Mouse (Mus musculus) cerebellum, adult 18-20 months (tissue): ENCODE data around the gene Ky.

Experiments used
- DNase-seq, 2 experiments: peaks; one replicate each; pipeline ENCODE4 v3.0.0; 2021

Gene Ky

DNA sequence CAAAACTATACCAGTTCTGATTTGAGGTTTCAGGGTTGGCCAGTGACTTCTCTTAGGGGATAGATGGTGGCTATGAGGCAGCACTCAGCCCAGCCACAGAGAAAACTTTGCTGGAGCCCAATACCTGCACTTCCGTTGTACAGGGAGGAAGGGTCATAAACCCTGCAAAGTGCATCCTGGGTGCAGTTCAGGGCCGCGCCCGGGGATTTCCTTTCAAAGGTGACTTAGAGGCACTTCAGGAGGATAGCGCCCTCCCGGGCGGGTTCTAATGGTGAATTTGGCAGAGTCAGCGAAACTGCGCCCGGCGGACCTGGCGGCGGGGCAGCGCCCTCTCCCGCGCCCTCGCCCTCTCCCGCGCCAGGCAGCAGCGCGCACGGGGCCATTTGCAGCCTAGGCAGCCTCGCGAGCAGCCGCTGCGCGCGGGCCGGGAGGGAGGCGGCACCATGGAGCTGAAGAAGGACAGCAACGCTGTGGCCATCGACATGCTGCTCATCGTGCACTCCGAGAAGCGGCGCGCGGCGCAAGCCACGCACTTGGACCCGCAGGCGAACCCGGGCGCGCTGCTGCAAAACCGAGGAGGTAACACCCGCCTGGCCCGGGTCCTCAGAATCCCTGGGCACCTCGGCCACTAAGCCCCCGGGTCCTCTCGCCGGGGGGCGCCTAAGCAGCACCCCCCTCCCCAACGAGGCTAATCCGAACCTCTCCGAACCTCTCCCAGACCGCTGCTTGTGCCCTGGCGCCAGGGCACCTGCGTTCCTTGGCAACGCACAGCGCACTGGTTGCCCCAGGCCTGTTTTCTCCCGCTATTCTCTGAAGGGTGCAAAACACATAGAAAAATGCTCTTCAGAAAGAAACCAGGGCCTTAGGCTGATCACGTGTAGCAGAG is at the start of gene Ky:
TSS of gene Ky (plus strand) at position 51 of the 886 bp plus-strand sequence.
- peak; percentile 35 to 67 for DNase-seq

DNA sequence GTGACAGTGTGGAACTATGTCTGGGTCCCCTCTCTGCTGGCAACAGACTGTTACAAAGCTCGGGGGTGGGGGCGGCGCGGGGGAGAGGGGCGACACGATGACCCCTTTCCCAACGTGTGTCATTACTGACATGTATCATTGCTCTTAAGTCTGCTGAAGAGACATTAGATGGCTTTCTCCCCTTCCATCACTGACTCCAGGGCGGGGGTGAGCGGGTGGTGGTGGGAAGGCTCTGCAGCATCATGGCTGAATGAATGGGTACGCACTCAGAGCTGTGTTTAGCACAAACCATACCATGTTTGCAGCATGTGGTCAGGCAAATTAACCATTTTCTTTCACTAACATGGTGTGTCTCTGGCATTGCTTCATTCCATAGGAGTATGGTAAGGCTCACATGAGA is 43.3 kb upstream of the Ky start:
- DNase-seq, result no peak

DNA sequence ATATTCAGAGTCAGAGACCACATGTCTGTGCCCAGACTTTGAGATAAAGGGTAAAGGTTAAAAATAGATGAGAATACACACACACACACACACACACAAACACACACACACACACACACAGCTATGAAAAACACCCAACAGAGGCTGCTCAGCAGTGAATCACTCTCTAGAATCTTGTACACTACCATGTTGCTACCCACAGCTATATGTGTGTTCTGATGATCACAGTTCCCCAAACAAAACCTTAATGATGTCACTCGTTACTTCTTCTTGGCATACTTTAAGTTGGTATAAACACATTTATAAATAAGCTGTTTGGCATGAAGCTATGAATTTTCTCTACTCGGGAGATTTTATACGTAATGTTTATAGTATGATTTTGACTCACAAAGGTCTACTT is 40.5 kb upstream of the Ky start:
- no peak for DNase-seq

DNA sequence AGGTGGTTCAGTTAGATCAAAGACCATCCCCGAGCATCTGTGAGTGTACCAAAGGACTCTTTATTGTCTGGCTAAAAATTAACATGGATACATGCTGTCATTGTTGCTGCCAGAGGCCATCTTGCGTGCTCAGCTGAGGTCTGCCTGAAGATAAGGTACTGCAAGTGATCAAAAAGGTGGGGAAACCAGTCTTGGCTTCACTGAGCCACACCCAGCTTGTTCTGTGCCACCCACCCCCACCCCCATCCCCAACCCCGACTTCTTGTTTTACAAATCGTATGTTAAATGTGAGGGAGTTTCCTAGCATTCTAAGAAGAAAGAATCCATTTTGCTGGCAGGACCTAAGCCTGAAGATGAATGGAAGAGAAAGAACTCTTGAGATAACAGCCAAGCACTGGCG is 39.8 kb upstream of the Ky start:
- DNase-seq, result no peak

DNA sequence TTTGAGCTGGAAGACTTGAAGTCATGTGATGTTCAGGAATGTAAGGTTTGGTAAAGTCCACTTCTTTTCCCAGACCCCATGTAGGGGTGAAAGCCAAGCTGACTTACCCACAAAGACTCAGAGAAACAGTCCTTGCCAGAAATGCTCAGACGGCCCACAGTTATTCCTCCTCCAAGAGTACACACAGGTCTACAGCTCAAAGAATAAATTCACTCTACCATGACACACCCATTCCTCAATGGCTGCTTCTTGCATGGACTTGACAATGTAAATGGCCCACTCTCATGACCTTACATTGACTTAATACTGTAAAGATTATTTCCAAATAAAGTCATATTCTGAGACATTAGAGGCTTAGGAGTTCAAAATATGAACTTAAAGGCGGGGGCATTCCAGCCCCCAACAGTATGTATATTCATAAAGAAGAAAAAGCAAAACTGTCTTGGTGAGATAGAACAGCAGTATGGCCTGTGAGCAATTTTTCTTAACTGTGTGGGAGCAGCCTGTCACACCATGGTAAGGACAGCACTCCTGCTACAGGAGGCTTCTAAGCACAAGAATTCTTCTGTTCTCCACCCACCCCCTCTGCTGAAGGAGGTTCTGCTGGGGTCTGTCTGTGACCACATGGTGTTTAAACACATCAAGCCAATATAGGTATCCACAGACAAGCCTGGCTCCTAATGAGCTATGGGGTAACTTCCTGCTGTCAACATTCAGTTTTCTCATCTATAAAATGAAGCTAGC is 35.3 kb upstream of the Ky start:
- no peak for DNase-seq

DNA sequence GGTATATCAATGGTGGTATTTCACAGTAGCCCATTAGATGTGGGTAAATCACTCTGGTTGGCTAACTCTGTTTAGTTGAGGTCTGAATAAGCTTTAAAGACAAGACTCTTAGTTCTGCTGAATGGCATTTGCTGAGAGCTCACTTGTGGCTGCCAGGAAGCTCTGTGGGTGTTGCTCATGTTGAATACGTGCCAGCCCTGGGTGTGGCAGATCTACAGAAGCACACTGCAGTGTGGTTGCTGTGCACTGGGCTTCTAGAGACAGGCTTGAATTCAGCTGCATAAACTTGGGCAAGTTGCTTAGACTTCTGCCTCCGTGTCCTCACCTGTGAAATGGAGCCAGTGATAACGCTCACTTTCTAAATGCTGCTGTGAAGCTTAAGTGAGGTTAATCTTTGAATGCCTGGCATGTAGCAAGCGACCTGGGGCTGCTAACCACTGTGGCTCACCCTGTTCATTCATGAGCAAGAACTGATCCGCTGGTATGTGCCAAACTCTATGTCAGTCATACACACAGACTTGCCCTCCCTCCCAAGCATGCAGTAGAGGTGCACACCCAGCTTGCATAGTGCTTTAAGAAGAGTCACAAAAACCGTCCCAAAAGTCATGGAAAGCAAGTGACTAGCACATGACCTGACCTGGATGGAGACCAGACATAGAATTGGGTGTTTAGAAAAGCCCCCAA is 27.6 kb upstream of the Ky start:
- no peak for DNase-seq

DNA sequence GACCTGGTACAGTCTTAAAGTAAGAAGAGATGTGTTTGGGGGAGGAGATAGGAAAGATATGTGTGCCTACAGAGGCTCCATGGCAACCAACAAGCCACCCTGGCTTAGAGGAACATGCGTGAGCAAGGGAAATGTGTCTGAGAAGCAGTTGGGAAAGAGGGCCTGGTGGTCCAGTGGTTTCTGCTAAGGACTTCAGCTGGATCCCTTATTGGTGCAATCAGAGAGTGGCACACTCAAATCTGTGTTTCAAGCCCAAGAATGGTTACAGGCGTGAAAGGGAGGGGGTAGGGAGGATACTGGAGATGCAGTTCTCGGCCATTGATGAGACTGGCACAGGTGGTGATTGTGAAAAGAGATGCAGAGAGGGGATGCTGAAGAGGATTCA is 27.1 kb upstream of the Ky start:
- no peak for DNase-seq

DNA sequence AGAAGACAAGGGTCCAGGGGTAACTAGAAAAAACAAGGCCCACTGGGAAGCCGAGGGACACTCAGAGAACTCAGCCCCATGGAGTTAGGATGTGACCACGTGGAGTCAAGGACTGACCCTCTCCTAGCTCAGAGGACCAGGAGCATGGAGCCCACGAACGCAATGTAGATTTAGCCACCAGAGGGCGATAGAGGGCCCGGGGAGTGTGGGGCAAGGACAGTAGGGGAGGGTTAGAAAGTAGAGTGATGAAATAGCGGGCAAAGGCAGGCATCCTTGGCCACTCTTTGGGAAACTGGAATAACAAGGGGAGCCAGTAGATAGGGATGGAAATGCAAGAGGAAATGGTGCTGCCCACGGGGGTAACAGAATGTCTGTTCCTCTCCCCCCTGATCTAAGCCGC is 26.5 kb upstream of the Ky start:
- peak in 1 of 2 experiments; percentile 37 for DNase-seq

DNA sequence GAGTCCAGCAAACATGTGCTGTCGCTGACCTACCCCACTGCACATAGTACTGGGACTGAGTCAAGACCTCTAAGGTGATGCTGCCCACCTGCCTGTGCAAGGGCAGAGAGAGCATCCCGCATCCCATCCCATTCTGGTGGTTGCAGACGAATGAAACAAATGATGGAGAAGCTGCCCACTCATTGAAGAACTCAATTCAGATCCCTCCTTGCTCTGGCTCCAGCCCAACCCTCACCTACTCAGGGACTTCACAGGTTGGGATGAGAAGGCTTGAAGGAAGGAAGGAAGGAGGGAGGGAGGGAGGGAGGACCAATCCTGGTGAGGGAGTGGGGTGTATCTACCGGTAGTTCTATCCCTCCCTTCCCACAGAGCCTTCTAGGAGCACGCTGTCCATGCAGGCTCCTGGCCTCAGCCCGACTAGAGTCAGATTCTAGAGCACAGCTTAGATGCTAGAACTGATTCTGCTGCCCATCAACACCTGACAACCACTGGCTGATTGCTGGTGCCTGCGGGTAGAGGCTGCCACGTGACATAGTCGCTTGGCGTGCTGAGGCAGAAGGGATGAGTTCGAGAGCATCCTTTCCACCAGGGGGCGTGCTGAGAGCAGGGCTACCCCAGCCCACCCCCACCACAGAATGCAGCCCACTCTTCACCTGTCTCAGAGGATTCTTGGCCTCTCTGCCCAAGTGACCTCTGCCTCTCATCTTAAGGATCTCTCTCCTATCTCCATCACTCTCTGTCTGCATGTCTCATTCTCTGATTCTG is 13.3 kb upstream of the Ky start:
- no peak for DNase-seq

DNA sequence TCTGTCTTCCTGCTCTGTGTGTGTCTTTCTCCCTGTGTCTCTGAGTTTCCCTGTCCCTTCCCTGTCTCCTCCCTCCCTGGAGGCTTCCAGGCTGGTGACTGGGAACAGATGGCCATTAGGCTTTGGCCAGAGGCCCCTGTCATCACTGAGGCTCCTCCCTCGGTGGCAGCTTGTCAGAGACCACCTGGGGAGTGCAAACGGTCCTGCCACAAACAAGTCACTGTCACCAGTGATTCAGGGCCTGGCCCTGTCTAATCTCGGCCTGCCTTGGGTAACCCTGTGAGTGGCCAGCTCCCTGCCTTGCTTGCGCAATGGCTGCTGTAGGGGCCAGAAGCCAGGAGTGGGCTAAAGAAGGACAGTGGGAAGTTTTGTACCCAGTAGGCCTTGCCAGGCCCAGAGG is 12.5 kb upstream of the Ky start:
- DNase-seq, result peak; percentile 91

DNA sequence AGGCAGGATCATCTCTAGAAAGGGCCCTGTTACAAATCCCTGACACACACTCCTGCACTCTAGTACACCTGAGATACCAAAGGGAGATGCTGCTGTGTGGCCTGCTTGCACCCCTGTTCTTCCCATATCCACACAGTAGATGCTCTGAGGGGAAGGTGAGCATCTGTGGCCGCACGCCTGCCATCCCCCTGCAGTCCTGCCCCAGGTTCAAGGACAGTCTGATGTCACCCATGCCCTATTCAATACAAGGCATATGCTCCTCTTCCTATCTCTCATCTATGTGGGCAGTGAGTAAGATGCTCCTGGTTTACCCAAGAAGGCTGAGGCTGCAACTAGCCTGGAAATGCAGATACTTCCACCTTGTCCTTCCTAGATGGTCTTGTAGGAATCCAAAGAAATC is 11.6 kb upstream of the Ky start:
- no peak for DNase-seq

DNA sequence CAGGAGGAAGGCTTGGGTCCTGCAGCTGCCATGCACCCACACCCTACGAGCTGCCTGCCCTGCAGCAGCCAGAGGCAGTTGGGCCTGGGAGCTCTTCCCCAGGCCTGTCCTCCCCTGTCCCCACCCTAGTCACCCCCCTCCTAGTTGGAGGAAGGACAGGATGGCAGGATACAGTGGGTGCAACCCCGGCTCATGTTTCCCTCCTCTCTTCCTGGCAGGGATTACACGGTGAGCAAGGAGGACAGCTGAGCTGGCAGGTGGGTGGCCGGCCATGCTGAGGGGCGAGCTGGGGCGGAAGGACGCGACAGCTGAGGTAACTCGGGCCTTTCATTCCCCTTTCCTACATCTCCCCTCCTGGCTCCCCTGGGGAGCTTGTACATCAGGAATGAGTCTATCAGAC is 11.1 kb upstream of the Ky start:
- DNase-seq, result no peak

DNA sequence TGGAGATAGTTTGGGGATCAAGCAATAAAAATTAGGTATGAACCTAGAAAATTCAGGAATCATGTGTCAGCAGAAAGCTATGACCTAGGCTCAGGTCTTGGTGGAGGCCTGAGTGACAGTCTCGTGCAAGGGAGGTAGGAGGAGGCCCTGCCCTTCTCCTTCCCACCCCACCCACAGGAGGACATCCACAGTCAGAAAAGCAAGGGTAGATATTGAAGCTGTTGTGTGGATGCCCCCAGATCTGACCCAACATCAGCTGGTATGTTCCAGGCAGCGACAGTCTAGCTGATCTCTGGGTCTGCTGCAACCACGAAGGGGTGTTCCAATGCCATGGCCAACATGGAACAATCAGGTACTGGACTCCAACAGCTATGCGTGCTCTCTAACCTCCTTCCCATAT is 10.3 kb upstream of the Ky start:
- DNase-seq, result no peak

DNA sequence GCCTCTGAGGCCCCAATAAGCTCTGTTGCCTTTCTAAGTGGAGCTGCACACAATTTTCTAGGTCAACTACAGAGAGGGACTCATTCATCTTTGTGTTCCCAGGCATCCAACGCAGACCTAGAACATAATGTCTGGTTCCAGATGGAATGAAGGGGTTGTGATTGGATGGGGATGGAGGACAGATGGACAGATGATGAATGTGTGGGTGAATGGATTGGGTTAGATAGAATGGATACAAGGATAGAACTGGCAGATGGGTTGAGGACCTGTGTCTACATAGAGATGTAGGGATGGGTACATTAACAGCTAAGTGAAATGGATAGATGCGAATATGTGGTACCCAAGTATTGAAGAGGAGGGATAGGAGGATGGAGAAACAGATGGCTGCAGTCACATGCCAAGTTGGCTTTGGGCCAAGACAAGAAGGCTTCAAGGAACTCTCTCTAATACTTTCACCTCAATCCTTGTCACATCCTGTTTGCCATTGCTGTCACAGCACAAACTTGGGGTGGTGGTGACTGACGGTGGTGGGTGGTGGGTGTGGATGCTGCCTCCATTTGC is 9.0 kb upstream of the Ky start:
- DNase-seq, result peak in 1 of 2 experiments; percentile 26

DNA sequence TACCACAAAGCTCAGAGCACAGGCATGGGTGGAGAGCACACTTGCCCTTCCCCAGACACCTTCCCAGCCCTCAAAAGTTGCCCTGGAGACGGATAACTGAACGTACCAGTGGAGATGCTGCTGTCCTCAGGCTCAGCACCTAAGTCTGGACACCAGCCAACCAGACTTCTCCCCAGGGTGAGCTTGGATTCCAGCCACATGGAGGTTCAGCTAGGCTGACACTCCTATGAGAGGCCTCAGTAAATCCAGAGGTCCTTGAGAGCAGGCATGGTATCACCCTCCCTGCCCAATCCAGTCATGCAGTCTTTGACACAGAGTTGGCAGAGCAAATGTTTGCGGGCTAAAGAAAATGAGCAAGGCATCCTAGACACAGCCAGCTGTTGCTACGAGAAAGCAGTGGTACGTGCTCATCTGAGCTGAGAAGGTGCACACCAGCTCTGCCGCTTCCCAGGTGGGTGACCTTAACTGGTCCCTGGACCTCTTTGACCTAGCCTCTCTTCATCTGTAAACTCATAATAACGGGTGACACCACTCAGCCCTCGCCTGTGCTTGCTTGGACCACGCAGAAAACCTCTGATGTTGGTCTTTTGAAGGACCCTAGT is 8.4 kb upstream of the Ky start:
- DNase-seq, result no peak

DNA sequence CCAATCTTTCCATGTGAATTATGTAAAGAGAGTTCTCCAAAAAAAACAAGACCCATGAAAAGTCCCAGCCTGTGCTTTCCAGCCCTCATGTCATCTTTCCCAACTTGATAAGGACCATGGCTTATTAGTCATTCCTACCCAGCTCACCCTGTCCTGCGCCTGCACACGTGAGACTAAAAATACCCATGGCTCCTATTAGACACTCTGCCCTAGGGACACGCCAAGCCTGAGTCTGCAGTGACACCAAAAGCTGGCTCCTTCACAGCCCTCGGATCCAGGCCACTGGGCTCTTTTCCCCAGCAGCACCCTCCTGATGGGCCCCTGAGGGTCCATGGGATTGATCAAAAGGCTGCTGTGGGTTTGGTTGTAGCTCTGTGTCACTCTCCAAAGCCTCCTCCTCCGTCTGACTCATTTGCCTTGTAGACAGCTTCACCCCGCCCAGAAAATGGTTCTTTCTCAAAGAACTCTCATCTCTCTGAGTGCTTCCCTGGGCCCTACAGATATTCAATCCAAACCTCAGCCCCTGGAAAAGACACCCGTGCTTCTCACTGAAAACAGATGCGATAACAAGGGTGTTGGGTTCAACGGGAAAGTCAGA is 7.6 kb upstream of the Ky start:
- no peak for DNase-seq

DNA sequence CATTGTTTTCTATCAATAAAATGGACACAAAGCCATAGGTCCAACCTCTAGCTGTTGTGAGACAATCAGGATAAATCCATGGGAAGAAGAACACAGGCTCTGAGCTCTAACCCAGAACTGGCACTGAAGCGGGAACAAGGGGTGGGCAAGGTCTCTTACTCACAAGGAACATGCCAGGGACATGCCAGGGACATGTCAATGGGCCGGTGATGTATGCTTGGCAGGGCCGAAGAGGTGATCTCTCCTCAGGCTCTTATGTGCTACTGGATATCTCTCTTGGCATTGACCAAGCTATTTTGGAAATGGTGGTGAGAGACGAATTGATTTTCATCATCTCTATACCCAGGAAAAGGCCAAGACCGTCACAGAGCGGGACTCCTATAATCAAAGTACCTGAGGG is 6.8 kb upstream of the Ky start:
- no peak for DNase-seq

DNA sequence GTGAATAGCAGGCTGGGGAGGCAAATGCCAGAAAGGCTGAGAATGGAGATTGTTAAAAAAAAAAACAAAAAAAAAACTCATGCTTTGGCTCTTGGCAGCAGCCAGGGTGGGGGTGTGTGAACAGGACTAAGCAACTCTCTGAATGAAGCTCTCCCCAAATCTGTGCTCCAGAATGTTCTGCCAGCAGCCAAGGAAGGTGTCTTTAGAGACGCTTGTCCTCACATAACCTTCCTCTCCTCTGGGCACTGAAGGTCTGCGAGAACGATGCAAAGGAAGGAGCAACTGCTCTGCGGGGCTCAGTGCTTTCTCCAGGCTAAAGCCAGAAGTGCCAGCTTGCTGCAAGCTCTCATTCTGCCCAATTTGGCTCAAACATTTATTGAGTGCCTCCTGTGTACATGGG is 6.3 kb upstream of the Ky start:
- peak in 1 of 2 experiments; percentile 19 for DNase-seq

DNA sequence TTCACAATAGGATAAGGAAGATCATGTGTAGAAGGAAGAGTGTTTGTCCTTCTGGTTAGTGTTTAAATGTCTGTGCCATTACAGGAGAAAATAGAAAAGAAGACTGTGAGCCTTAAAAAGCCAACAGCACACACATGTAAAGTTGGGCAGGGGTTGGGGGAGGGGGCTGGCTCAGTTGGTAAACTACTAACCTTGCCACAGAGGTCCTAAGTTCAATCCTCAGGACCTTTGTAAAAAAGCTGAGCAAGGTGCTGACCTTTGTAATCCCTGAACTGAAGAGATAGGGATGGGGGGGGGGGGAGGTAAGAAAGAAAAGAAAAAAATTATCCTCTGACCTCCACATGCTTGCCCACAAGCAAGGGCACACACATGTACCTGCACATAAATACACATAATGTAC is 5.8 kb upstream of the Ky start:
- DNase-seq, result no peak

DNA sequence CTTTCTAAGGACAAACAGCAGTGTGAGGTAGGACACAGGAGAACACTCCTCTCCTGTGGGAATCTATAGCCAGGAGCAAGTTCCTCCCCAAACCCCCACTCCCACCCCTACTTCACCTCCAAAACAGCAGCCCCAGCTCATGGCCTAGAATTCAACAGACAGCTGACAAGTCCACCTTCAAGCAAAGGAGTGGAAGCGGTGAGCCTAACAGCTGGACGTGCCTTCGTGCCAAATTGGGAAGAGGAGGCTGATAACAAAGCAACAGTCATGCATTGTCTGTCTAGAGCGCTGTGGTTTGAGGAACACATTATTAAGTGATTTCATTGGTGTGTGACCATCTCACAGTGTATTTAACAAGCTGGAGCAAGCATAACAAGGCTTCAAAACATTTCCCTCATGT is 4.4 kb upstream of the Ky start:
- DNase-seq, result no peak

DNA sequence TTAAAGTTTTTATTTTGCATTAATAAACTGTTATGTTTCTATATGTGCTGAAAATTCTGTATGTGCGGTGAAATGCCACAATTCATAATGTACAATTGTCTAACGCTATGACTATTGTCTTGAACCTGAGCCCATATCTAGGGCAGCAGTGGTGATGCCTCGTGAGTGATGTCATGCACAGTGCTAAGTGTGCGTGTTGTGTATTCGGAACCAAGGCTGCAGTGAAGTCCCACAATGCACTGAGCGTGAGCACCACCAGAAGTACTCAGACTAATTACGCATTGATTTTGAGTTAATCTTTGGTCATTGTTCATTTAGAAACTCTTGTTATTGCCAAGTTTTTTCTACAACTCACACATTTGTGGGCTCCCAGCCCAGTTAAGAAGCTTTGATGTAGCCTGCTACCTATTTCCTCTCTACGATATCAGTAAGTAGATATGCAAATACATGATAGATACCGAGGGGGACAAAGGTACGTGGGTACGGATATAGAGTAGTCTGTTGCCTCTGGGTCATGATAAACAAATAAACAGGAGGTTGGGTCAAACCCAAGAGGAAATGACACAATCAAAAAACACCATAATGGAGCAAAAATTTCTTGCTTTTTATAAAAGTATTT is 3.4 kb upstream of the Ky start:
- no peak for DNase-seq
